Mouse (Mus musculus) left cerebral cortex, postnatal 10 days (tissue): ENCODE measurements around the gene Mllt11. TPM values are rescaled to one million over a fixed set of nuclear protein-coding genes. Genes with fewer than 3 reads are reported as not detected.
A peak's percentile ranks its signal among the peaks of the same experiment; 100 is the strongest.
"Not testable (repeated sequence)": the region's sequence is repeated elsewhere in the genome, so short reads cannot be mapped to it uniquely, and the experiment has no call there.

Experiments used
- DNase-seq, 2 experiments: peaks; one replicate each; pipeline ENCODE4 v3.0.0; 2021 to 2022; ENCODE audit warnings: low spot score in 2 of 2, mixed read lengths in 1 of 2; ENCODE audit errors: extremely low spot score in 1 of 2
- intact Hi-C: fragments of 180-260 bp; cut with DNase I; formaldehyde crosslinking; loops from one replicate; pipeline ENCODE4 v1.15.1; 2025
- total RNA-seq, 2 experiments: library from RNA; stranded (reverse); gene quantifications; 2 replicates each; pipeline ENCODE4 v1.2.3; 2021

Mllt11 gene
- total RNA-seq, 2 experiments from 2014 or later: 599 to 606 TPM

DNA sequence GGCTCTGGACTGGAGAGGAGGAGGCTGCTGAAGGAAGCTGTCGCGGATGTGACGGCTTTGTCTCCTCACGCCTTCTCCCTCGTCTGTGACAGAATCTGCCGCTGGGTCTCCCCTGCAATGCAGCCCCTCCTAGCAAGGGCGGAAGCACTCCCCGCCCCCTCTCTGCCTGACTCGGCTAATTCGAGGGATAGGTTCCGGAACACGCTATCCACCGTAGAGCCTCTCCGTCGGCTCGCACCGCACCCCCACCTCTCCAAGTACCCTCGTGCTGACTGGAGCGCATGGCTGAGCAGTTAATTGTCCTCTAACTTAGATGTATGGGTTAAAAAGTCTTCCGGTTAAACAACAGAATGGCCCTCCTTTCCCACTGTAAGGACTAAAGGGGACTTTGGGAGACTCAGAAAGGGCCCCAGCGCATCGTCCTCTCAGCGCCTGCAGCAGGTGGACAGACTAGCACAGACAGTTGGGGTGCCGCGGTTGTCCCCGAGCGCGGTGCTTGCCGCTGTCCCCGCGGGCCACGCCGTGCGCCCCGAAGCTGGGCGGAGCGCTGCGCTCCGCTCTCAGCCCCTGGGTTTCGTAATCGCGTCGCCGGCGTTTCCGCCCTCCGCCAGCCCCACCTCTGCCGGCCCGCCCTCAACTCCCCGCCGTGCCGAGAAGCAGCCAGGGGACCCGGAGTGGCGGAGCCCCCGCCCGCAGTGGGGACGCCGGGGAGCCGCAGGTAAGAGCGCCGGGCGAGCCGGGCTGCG lies 3.6 kb downstream of the Mllt11 start, which contains the start of gene Cdc42se1:
Gene Cdc42se1 (plus strand): TSS at position 585 of the 746 bp plus-strand sequence.
- intact Hi-C loops: loop anchor here (5.0 kb wide), 1 partner anchor 39 kb away; no protein-coding TSS in a partner anchor
- DNase-seq: peak; percentile 90 to 94

DNA sequence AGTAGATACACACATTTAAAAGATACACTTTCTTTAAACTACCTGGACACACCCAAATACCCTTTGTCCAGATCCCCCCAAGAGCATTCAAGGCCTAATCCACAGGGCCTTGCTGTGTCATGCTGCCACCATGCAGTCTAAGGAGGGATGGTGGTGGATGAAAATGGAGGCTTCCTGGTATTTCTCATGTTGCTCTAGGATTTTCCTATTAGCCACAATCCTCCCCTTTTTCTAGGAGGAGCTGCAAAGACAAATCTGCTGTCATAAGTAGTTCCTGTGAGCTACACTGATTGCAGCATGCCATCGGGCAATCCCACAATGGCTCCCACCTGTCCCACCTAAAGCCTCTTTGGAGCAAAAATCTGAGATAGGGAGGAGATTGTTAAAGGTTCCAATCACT lies 4.8 kb downstream of the Mllt11 start:
- intact Hi-C loops: loop anchor here (5.0 kb wide), 1 partner anchor 40 kb away; no protein-coding TSS in a partner anchor
- no peak for DNase-seq

DNA sequence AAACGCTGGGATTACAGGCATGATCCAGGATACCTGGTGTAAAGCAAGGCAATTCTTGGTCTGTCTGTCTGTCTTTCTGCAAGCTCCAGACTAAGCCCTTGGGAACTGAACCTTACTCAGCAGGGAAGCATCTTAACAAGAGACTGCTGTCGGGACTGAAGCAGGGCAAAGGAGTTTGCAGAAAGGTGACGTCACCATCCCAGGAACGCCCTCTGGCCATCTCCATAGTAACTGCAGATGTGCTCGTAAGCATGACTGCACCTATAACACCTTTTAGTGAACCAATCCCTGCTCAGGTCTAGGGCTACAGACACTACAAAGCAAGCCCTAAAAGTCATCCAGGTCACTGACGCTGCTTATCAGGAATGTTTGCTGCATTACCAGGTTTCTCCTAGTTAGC lies 7.7 kb downstream of the Mllt11 start:
- intact Hi-C loops: no loop called here
- no peak for DNase-seq

DNA sequence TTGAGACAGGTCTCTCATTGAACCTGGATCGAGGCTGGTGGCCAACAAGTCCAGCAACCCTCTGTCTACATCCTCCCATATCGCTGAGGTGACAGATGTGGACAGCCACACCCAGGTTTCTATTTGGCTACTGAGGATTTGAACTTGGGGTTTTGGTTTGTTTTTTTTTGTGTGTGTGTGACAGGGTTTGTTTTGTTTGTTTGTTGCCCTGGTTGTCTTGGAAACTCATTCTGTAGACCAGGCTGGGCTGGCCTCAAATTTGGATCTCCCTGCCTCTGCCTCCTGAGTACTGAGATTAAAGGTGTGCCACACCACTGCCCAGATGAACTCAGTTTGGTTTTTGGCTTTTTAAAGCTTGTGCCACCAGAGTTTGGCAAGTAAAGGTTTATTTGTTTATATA lies 8.9 kb downstream of the Mllt11 start:
- no peak for DNase-seq
- intact Hi-C loops: no loop called here

DNA sequence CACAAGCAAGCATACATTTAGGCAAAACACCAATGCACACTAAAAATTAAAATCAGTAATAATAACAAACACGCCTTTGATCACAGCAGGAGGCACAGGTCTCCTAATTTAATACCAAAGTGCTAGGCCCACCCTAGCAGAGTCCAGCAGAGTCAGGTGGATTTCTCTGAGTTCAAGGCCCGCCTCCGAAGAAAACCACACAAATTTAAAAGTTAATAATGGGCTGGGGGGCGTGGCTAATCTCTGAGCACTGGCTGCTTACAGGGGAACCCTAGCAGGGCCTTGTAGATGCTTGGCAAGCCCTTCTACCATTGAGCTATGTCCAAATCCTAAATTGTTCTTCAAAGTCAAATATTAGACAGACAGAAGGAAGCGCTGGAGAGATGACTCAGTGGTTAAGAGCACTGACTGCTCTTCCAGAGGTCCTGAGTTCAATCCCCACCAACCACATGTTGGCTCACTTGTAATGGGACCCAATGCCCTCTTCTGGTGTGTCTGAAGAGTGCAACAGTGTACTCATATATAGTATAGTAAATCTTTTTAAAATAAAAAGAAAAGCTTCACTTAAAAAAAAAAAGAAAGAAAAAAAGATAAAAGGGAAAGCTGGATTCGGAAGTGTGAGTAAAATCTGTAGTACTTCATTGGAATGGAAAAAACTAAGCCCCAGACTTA lies 13.4 kb downstream of the Mllt11 start:
- intact Hi-C loops: loop anchor here (5.0 kb wide), 2 partner anchors 56 to 76 kb away; partner anchors contain the start of genes Sema6c and Tnfaip8l2
- DNase-seq: peak in 1 of 2 experiments; percentile 30

DNA sequence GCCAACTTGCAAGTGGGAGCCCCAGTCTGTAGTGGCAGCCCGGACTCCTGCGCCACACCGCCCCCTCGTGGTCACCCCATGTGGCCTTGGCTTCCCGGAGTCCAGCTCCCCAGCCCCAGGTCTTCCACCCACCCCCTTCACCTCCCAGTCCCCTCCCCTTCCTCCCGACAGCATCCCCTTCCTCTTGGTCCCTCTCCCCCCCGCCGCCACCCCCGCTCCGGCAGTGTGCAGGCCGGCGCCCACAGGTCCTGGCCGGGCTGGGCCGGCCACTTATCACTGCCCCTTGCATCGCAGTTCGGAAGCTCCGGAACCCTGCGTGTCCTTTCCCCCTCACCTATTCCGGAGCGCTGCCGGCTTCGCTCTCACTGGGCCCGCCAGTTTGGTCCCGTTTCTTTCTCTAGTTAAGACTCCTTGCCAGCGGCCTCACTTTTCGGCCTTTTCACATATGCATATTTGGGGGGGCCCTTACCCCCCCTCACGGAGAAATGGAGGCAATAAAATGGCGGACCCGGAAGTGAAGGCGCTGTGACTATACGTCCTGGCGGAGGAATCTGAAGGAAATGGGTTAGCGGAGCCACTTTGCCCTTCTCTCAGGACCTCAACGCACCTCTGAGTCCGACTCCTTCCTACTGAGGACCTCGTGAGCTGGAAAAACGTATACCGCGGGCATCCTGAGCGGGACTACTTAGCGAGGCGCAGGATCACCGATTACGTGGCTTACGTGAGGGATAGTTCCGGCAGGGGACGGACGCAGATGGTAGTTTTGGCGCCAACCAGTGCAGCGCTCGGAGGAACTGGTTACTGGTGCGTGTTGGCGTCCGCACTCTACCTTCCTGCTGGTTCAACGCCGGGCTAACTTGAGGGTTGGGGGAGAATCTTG lies 14.5 kb downstream of the Mllt11 start, which contains the start of gene Gabpb2:
Gene Gabpb2 (minus strand): TSS at position 662 of the 880 bp plus-strand sequence.
- DNase-seq: peak; percentile 84 to 95

DNA sequence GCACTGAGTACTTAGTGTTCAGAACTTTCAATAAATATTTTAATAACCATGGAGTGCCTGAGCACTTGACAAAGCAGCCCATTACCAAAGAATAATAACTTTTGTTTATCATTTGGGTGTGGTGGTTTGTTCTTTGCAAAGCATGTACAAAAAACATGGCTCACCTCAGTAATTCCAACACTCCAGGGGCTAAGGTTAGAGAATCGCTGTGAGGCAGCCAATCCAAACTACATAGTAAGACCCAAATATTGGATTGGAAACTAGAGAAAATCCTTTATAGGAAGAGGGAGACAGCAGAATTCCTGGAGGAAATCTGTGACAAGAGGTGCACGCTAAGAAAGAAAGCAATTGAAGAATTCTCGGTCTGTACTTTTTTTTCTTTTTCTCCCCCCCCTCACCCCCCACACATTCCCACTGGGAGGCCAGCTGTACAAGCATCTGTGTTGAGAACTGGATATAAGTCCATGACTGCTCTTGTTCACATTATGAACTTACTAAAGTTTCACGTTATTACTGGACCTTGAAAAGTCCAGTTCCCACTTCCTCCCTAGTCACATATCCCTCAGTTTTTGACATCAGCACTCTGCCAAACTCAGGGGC lies 15.2 kb downstream of the Mllt11 start:
- no peak for DNase-seq
- intact Hi-C loops: loop anchor here (5.0 kb wide), 2 partner anchors 54 to 74 kb away; partner anchors contain the start of genes Sema6c and Tnfaip8l2

More for the DNA sequence above, 14.5 kb downstream of the Mllt11 start, which contains the start of gene Gabpb2:
- intact Hi-C loops: loop anchor here (5.0 kb wide), 2 partner anchors 55 to 75 kb away; partner anchors contain the start of genes Sema6c and Tnfaip8l2

DNA sequence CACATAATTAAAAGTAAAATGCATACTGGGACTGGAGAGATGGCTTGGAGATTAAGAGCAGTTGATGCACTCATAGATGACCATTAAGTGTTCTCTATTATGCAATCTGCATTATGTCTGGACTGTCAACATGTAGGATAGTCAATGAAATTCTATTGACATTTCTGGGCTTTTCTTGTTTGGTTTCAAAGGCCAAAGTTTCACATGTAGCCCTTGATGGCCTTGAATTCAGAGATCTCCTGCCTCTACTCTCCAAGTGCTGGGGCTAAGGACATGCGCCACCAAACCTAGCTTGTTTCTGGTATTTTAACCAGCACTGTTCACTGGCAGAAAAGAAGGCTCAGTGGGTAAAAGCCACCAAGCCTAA lies 18.4 kb downstream of the Mllt11 start:
- DNase-seq: no peak
- intact Hi-C loops: no loop called here

DNA sequence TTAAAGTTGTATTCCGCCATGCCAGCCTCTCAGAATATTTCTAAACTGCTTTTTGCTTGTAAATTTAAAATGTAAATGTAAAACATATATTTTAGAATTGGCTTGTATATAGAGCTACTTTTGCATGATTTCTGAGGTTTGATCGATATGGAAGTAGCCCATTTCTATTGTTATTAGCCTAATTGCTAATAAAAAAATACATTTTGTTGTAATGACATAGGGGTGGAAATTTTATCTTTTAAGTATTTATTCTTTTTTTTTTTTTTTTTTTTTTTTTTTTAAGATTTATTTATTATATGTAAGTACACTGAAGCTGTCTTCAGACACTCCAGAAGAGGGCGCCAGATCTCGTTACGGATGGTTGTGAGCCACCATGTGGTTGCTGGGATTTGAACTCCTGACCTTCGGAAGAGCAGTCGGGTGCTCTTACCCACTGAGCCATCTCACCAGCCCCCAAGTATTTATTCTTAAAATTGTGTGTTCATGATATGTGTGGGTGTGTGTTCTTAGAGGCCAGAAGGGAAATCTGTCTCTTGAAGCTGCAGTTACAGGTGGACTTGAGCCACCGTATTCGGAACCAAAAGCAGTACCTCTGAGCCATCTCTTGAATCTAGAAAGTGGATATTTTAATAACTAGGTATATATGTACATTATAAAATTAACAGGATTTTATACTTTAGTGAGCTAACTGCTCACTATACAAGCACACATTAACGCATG lies 18.9 kb downstream of the Mllt11 start:
- intact Hi-C loops, DNase-seq: not testable (repeated sequence)

DNA sequence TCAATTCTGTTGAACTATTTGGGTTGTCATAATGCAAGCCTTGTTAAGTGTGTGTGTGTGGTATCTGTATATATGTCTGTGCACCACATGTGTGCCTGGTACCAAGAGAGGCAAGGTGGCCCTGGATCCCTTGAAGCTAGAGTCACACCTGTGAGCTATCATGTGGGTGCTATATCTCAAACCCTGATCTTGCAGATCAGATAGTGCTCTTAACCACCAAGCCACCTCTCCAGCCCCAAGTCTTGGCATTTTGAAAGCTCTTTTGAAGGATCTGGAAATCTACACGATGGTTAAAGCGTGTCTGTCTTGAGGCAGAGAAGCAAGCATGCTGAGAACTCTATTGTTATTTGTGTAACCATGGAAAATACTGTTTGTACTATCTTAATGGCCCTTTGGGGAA lies 21.4 kb downstream of the Mllt11 start:
- no peak for DNase-seq
- intact Hi-C loops: no loop called here

DNA sequence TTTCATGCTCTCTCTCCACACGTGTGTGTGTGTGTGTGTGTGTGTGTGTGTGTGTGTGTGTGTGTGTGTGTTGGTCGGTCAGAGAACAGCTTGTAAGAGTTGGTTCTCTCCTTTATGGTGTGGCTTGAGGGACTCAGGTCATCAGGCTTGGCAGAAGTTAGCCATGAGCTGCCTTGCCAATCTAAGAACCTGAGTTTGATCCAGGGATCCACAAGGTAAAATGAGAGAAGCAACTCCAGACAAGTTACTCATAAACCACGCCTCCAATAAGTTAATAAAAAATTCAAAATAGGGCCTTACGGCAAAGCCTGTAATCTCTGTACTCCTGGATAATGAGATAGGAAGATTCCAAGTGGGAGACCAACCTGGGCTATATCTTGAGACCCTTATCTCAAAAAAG lies 23.7 kb downstream of the Mllt11 start:
- DNase-seq: no peak
- intact Hi-C loops: no loop called here

DNA sequence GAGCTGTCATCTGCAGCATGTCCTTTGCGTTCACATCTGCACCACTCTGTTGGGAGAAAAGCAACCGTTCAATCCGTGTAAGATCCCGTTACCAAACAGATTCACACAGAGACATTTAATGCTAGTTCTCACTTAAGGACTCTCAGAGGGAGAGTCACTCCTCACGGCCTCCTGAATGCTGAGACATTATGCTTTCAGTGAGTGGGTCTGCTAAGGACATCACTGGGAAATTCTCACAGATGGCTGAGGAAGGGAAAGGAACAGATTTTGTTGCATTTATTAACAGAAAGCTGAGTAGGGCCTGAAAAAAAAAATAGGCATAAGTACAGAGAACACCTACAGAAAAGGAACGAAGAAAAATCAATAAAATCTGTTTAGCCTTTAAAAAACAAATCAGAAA lies 28.1 kb downstream of the Mllt11 start:
- DNase-seq: peak in 1 of 2 experiments; percentile 67
- intact Hi-C loops: loop anchor here (5.0 kb wide), 1 partner anchor 42 kb away; the partner anchor contains the start of gene Sema6c

DNA sequence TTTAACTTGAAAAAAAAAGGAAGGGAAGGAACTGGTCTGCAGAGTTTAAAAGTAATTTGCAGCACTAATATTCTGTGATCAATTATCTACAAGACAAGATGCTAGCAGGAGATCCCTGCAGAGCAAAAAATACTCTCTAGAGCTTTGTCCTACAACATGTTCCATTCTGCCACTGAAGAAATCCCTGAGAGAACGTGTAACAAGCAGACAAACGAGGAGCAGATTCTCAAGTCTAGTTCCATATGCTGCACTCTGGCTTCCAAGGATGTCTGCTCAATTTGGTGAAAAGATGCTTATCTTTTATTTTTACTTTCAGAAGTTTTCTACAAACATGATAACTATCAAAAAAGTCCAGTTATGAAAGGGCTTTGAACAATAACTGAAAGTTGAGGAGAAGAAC lies 31.4 kb downstream of the Mllt11 start:
- DNase-seq: peak in 1 of 2 experiments; percentile 38
- intact Hi-C loops: loop anchor here (5.0 kb wide), 1 partner anchor 38 kb away; the partner anchor contains the start of gene Sema6c

DNA sequence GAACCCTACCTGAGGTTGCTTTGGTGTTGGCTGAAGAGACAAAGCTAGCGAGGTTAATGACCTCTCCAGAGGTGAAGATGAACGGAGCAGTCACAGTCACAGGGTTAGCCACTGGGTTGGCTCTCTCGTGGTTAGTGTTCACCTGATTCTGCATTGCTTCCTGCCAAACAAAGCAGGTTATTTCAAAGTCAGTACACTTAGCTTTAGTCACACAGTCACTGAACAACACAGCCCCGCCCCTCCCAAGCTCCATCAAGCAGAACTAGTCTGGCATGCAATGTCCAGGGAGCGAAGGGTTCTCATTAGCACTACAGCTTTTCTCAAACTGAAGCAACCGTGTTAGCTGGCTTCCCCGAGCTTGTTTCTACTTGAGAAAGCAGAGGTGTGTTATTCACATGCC lies 31.8 kb downstream of the Mllt11 start:
- intact Hi-C loops: loop anchor here (5.0 kb wide), 1 partner anchor 38 kb away; the partner anchor contains the start of gene Sema6c
- no peak for DNase-seq

DNA sequence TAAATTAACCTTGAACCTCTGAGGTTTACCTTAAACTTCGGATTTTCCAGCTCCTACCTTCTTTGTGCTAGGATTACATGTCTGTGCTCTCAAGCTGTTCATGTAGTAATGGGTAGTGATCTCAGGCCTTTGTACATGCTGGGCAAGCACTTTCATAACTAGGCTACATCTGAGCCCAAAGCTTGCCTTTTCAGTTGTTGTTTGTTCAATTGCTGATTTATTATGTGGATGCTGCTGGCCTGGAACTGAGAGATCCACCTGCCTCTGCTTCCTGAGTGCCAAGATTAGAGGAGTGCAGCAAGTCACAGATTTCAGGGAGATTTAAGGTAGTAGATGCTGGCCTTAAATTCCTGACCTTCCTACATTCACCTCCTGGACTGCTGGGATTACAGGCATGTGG lies 32.9 kb downstream of the Mllt11 start:
- DNase-seq: no peak
- intact Hi-C loops: no loop called here

DNA sequence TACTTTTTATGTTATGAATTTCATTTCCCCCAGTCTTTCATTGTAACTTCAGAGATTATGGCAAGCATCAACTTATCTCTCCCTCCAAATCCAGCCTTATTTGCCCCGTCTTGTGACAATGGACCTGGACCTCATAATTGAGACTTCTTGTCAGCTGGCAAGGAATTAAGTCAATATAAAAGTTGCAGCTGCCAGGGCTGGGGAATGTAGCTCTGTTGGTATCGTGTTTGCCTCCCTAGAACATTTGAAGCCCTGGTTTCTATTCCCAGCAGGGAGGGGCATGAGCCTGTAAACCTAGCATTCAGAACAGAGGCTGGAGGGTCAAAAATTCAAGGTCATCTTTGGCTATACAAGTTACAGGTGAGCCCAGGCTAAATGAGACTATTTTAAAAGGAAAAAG lies 36.2 kb downstream of the Mllt11 start:
- intact Hi-C loops: no loop called here
- DNase-seq: no peak

DNA sequence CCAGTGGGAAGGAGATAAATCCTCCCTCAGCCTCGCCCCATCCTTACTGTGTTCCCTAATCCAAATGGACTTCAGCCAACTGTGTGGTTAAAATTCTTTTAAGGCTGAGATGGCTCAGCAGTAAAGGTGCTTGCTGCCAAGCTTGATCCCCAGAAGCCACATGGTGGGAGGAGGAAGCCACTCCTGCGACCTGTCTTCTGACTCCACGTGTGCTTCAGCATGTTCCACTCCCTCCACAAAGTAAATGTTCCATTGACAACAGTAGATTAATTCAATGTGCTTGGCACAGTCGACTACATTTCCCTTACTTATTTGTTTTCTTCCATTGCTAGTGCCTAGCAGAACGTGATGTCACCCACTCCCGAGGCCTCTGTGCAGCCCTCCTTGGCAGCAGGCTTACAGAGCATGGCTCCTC lies 37.2 kb downstream of the Mllt11 start:
- no peak for DNase-seq
- intact Hi-C loops: no loop called here

DNA sequence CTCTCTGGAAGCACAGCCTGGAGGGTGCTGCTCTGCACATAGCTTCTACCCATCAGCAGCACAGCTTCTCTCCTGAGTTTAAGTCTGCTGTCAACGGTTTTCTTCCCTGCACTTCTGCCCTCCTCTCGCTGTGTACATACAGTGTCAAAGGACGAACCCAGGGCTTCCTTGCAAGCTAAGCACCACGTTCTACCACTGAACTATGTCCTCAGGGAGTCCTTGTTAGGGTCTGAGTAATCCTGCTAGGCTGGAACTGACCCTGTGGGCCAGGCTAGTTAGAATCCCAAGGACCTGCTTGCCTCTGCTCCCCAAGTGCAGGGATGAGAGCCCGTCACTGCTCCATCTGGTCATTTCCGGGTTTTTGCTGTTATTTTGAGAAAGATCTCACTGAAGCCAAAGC lies 45.1 kb downstream of the Mllt11 start:
- intact Hi-C loops: no loop called here
- DNase-seq: no peak
